Mouse (Mus musculus) left cerebral cortex, postnatal 4 days (tissue): Measurements from ENCODE around the gene Rnf217. TPM values are rescaled to one million over a fixed set of nuclear protein-coding genes. Genes with fewer than 3 reads are reported as not detected.

Experiments
- DNase-seq: peaks from one replicate; pipeline ENCODE4 v3.0.0-alpha.2; 2022
- intact Hi-C: fragments of 180-260 bp; cut with DNase I; formaldehyde crosslinking; loops from one replicate; pipeline ENCODE4 v1.15.1; 2025
- total RNA-seq, 2 experiments: library from RNA; stranded (reverse); gene quantifications; 2 replicates each; pipeline ENCODE4 v1.2.3; 2021

Rnf217 gene
- 10 to 100 TPM; 15.1 to 16.0 TPM for total RNA-seq

DNA sequence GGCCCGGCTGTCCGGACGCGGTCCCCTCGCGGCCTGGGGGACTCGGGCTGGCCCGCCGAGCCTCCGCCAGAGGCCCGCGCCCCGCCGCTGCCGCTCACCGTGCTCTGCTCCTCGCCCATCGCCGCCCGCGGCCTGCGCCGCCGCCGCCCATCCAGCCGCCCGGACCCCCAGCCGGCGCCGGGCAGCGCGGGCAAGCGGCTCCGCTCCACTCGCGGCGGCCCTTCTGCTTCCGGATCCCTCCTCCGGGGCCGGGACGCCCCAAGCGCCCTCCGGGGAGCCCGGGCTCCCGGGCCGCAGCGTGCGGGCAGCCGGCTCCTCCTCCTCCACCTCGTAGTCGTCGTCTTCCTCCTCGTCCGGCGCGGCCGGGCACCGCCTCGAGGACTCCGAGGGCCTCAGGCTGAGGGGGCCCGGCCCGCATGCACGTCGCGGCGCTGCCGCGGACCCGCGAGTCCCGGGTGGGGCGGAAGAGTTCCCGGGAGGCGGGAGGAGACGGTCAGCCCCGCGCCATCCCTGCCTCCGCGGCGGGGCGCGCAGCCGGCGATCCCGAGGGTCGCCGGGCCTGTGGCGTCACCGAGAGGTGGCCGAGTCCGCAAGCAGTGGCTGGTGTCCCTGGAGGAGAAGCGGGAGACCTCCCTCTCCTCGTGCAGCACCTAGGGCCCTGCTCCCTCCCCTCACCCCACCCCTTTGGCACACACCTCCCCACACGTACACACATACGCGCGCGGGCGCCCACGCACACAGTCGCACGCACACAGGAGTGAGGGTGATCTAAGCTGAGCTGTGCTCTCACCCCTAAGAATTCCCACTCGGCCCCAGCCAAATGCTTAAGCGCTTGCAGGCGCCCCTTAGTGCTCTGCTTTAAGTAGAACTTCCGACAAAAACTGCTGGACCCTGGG, at the start of gene Rnf217:
Gene Rnf217, minus strand, starts transcription at position 119 of the 896 bp plus-strand sequence.
- intact Hi-C loops: loop anchor here (10.0 kb wide), 1 partner anchor 105 kb away; no protein-coding TSS in a partner anchor

DNA sequence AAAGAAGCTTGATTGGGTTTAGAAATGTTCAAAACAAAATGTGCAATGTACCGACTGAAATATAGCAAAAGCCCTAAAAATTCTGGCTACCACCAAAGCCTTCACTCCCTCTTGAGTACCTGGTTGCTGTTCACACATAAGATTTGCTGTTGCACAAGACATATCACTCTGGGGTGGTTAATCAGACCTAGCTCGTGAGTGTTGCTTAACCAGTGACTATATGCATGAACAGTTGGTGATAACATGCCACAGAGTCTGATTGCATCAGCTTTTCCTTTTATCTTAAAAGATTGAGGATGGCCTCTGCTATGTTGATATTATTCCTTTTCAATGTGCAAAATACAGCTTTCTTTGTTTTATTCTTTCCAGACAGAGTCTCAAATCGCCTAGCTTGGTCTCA, 38.3 kb upstream of the Rnf217 start:
- no peak for DNase-seq
- intact Hi-C loops: no loop called here

More for the DNA sequence above, at the start of gene Rnf217:
- DNase-seq: peak; percentile 71

DNA sequence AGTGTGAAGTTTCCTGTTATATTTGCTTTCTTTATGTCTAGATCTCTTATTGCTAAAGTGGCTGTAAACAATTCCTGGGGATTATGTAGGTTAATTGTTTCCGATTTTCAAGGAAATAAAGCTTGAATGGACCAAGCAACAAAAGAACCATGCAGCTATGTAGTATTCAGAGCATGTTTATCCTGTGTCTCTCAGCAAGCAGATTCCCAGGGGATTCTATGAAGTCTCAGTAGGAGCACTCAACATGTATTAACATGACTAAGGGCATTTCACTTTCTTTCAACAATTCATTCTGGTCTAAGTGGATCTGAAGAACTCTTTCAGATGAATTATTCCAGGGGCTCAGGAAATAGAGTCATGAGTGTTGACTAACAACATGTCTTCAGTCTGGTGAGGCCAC, 37.1 kb upstream of the Rnf217 start:
- intact Hi-C loops: no loop called here
- no peak for DNase-seq

DNA sequence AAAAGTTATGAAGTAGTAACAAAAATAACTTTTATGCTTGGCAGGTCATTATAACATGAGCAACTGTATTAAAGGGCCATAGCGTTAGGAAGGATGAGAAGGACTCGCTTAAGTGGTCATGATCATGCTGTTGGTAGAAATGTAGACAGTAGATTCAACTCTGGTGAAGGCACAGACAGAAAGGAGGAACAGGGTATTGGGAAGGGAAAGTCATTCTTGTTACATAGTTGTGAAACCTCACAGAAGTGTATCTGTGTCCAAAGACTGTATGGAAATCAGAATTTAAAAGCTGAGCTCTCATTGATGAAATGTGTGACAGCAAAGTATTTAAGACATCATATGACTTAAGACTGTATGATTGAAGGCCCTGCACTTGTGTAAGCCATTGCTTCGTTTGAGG, 26.1 kb upstream of the Rnf217 start:
- intact Hi-C loops: no loop called here
- no peak for DNase-seq

DNA sequence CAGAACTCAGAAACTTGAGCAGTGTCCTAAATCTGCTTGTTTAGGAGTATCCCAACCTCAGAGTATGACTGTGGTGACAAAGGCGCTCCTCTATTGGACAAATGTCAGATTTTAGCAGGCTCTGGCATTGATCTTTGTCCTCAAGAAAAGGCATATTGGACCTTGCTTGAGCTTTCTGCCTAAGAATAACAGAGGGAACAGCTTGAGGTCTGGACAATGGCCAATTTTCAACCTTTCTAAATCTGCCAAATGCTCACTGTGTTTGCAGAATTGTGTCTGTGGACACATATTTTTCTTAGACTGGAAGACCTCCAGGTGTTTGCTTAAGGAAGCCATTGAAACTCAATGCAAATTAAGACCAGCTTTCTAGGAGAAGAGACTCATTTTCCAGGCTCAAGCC, 23.0 kb upstream of the Rnf217 start:
- DNase-seq: peak; percentile 56
- intact Hi-C loops: no loop called here

DNA sequence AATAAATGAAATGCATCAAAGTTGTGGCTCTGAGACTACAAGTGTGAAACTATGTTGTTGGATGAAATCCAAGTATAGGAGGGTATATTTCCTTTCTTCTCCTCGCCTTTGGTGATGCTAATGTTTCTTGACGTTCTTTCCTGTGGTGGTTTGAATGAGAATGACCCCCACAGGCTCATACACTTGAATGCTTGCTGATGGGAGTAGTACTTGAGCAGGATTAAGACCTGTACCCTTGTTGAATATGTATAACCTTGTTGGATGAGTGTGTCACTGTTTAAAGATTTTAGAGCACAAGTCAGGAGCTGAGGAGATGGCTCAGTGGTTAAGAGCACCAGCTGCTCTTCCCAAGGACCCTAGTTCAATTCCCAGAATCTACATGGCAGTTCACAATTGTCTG, 6.4 kb upstream of the Rnf217 start:
- intact Hi-C loops: no loop called here
- DNase-seq: no peak

DNA sequence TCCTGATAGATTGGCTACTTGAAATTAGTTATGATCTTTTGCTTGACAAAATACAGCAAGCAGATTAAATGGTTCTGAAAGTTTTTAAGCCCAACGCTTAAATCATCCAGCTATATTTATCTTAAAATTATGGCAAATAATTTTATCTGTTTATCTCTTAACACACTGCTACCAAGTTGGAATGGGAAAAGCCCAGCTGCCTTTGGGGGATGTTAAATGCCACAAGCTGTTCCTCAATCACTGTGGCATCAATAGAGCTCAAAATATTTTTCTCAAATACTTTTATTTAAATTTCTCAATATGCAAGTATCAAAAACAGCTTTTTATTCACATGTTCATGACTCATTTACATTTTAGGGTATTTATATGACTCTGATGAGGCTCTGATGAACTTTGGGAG, 5.1 kb upstream of the Rnf217 start:
- intact Hi-C loops: no loop called here
- no peak for DNase-seq

DNA sequence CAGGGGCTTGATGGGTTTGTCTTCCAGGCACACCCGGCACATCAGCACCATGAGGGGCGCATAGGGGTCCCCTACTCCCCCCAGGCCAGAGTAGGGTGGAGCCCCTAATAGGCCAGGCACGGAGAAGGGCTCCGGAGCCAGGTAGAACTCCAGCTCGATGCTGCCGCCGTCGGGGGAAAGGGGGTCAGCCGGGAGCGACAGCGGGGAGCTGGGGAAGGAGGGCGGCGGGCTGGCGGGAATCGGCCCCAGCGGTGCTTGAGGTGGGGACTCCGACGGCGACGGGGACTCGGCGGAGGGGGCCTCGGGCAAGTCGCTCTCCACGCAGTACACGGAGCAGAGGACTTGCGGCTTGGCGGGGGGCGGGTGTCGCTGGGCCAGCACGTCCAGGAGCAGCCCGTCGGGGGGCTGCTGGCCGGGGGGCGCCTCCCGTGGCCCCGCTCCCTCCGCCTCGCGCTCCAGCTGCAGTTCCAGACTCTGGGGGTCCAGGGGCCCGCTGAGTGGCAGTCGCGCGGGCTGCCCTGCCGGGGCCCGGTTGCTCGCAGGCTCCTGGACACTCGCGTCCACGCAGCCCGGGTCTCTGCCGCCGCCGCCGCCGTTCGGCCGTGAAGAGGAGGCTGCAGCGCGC, 431 bp downstream of the Rnf217 start:
- intact Hi-C loops: loop anchor here (10.0 kb wide), 1 partner anchor 104 kb away; no protein-coding TSS in a partner anchor
- DNase-seq: peak; percentile 43

DNA sequence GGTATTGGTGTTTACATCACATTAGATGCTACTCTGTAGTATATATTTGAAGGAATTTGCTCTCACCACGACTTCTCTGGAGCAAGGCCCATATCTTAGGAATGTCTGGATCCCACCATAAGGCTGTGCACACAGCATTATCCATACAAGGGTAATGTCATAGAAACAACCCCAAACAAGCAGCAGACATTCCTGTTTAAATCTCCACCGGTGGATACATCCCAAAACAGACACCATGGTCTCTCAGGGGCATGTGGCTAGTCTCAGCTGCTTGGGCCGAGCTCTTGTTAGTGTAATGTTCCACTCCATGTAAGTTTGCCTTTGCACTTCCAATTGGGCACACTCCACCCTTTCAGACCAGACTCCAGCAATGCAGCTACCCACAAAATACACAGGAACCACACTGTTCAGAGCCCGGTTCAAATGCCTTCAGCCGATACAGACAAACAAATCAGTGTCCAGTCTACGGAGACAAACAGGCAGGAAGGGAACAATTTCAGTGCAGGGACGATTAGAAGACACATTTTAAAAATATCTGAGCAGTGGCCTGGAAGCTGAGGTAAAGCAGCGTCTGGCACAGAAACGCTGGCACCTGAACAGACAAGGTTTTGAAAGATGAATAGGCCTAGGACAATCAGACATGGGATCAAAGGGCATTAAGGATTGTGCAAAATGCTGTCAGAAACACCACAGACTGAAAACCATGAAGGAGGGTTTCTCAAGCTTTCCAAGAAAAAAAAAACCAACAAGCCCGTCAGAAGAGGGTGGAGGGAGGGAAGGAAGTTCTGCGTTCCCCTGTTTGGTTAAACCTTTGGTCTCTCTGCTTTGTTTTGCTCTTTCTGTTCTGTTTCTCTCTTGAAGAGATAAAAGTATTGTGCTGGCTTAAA, 1.8 kb downstream of the Rnf217 start:
- DNase-seq: no peak
- intact Hi-C loops: loop anchor here (10.0 kb wide), 1 partner anchor 102 kb away; no protein-coding TSS in a partner anchor

DNA sequence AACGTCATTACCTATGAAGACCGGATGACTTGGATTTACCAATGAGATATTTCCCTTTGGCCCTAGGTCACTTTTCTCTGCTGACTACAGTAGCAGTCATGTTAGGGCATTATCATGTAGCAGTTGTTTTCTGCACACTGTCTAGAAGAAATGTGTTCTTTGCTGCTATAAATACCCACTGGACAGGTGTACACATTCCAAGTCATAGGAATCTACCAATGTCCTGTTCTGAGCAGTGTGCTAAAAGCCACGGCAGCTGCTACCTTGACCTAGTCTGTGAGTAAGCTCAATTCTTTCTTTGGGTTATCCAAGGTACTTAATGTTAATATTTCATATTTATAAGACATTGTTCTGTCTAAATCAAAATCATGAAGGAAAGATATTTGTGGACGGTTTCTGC, 5.1 kb downstream of the Rnf217 start:
- intact Hi-C loops: loop anchor here (10.0 kb wide), 1 partner anchor 99 kb away; no protein-coding TSS in a partner anchor
- no peak for DNase-seq

DNA sequence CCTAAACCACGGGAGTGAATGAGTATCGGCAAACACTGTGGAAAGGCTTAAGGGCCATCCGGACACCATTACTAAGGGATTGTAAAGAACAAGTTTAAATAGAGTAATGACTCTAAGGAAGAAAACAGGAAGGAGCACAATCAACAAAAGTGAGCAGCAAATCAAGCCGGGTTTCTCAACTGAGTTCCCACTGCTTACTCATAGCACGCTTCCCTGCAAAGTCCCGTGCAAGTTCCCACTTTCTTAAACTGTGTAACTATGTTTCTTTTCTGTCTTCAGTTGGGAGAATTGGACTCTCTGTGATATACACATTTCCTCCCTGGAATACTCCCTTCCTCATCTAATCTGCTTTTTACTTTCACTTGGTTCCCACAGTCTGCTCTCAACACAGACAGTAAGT, 8.9 kb downstream of the Rnf217 start:
- intact Hi-C loops: loop anchor here (10.0 kb wide), 1 partner anchor 95 kb away; no protein-coding TSS in a partner anchor
- no peak for DNase-seq

DNA sequence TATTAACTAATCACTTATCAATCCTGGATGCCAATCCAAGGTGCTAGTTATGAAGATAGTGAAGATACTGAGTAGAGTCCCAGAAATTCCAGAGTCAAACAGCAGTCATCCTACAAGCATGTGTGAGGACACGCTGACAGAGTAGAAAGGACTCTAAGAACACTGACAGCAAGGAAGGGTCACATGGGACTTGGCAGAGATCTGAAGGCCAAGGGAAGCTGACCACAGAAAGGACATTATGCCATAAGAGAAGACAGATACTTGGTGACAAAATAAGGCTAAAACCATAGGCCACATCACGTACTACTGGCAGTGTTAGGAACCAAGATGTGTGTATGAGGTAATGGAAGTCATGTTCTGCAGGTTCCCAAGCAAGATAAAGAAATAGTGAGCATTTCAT, 11.1 kb downstream of the Rnf217 start:
- intact Hi-C loops: no loop called here
- DNase-seq: no peak

DNA sequence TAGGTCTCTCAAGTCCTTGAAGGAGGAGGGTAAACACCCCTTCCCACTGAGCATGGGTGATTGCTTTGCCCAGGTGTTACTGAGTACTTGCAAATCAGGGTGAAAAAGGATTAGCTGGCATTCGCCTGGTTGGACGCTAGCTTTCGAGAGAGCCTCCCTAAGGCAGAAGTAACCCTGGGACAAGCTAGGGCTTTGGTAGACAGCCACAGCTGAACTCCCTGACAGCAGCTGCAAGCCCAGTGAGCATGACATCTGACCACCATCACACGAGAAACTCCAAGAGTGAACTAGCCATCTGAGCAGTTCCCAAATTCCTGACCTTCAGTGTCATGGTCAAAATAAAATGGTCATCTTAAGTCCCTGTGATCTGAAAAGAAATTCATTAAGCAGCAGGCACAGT, 12.2 kb downstream of the Rnf217 start:
- DNase-seq: no peak
- intact Hi-C loops: no loop called here

DNA sequence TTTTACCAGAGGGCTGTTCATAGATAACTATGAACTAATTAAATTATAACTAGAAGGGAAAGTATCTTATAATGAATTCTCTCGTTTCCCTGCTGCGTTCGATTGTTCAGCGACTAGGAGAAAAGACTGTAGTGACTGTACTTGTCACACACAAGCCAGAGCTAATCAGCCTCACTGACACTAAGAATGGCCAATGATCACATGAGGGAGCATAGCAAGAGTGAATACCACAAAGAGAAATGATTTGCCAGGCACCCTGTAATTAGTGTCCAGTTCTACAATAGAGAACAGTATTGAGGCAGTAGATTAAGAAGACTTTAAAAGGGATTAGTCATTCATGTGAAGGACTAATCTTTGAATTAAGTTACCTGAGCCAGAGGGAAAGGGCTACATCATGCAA, 13.7 kb downstream of the Rnf217 start:
- intact Hi-C loops: no loop called here
- DNase-seq: no peak

DNA sequence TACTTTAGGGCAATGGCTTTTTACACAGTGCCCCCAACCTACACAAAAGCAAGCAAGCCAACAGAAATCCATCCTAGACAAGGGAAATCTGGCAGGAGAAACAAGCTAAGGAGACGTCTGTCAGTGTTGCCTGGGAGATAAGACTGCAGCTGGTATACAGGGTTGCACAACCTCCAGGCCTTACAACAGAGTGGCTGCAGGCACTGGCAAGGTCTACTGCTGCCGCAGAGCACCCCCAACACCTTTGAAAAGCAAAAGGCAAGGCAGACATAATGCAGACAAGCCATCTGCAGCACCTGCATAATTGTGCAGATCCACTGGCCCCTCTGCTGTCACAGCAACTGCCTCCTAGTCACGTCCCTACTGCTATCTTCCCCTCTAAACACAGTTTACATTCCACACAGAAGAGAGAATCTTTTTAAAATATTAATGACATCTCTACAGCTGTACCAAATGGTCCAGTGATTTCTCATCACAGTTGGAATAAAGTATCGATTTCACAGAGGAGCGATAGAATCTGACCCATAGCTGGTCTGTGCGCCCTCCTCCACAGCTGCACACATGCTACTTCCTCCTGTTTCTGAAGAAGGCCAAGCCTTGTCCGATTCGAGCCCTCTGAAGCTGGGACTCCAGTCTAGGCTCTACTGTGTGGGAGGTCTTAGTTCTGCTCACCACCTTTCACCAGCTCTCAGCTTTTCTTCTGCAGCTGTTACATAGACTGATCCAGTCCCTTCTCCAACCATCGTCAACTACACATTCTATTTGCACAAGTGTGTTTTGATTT, 16.1 kb downstream of the Rnf217 start:
- intact Hi-C loops: no loop called here
- DNase-seq: peak; percentile 31

DNA sequence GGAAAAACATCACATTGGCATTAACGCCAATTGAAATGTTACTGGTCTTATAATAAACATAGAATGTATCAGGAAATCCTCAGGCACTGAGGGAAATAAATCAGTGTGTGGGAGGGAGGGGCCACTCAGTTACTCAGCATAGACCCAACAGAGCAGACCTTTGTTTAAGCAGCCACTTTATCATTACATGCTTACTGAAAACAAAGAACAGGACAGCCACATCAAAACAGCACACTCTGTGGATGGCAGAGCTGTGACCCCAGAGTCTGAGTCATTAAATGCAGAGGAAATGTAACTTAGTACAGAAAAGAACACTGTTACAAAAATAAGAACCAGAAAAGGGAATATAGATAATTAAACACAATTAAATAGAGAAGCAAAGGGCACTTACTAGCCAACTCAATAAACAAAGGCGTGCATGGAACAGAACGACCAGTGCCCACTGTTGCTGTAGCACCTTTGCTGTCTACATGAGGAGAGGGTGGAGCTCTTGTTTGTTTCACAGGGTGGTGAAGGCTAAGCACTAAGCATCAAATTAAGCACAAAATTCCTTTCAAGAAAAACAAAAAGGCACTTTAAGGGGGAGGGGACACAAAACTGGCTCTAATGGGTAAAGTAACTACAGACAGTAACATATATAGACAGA, 16.8 kb downstream of the Rnf217 start:
- intact Hi-C loops: no loop called here
- DNase-seq: no peak

DNA sequence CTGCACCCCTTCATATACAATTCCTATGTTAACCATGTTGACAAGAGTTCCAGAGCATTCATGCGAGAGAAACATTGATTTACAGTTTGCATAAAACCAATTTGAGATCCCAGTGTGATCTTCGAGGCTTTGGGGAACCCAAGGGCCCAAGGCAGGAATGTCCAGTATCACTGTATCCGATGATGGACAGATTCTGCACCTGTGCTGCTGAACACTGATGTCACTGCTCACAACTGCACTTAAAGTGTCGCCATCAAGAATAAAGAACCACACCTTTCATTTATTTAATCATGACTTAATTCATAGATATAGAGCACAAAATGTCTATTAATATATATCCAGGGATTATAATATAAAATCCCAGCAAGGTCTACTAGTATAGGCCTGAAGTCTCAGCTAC, 28.3 kb downstream of the Rnf217 start:
- DNase-seq: no peak
- intact Hi-C loops: no loop called here

DNA sequence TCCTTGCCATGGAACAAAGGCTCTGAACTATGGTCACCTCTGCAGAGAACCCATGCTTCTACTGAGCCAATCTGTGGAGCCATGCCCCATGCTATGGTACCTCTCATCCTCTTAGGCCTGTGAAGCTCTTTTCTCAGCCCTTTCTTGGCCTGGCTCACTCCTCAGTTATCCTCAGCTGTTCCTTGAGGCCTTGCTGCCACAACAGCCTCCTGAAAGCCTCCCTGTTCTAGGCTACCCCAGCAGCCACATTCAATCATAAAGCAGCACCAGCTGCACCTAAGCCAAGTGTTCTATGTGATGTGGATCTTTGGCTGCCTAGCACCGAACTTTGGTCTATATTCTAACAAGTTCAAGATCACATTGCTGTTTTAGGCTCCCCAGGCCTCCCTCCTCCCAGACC, 28.9 kb downstream of the Rnf217 start:
- intact Hi-C loops: no loop called here
- DNase-seq: no peak

DNA sequence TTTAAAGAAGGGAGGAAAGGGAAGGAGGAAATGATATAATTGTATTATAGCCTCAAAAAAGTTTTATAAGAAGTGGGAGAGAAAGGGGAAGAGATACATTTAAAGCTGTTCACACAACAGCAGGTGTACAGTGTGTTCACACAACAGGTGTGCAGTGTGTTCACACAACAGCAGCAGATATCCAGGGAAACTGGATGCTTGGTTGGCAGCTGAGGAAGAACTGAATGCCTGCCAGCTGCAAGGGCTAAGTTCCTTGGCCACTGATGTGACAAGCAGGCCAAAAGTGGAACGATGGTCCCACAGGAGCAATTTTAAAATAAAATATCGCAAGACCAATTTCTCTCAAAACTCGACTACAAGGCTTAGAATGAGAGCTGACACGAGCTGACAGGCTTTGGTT, 35.7 kb downstream of the Rnf217 start:
- intact Hi-C loops: no loop called here
- DNase-seq: no peak

DNA sequence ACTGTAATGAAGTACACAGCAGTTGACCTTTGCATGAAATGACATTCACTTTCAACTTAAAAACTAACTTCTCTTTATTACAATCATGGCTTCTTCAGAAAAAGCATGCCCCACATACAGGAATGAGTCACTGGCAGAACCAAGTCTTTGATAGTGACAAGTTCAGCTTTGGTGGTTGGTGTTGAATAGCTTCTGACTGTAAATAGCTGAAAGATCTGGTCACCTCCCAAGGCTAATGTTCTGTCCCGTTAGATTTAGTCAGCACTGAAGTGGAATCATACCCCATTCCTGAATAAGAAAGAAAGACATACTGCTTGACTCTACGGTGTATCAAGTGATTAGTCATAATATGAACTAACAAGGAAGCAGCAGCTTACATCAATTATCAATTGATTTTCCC, 51.7 kb downstream of the Rnf217 start:
- DNase-seq: no peak
- intact Hi-C loops: no loop called here
